In genomic region chr3:50442341-50443292, GRCm38 (mm10) we compare ENCODE assay signal across 8 mouse cellular contexts. TPM values are rescaled to one million over a fixed set of nuclear protein-coding genes. Genes with fewer than 3 reads are reported as not detected.
A peak's percentile ranks its signal among the peaks of the same experiment; 100 is the strongest.
DNase-seq lines count a peak whose midpoint lies in the region; ATAC-seq lines count a peak whose summit lies in the region.

No protein-coding gene starts in this region.

- ATAC-seq in lung, embryonic 15.5 days (ENCODE audit: borderline replicate concordance, extremely low read depth, low FRiP score, low TSS enrichment), result no peak
- ATAC-seq in embryonic facial prominence, embryonic 14.5 days (ENCODE audit: low read depth), result peak; percentile 31
- ATAC-seq in intestine, embryonic 15.5 days, result peak; percentile 42; the same call in 1 of the 2 replicates
- ATAC-seq in neural tube, embryonic 12.5 days (ENCODE audit: low FRiP score, low read depth), result 0 out of 2 replicates have a peak, but pooled peaks have one; percentile 17
- ATAC-seq in frontal cortex, adult (ENCODE audit: low TSS enrichment), result no peak

- DNase-seq in lung, postnatal 10 days, result no peak
- DNase-seq in embryonic facial prominence, embryonic 14.5 days (ENCODE audit: low spot score), result peak; percentile 16
- no peak for DNase-seq in natural killer cell, adult 2 months (ENCODE audit: low spot score in 2 of 2)
- no peak for DNase-seq in gastrocnemius, adult 8-10 months (ENCODE audit: low spot score in 2 of 2)

- H3K4me3 ChIP-seq in lung, embryonic 15.5 days, result no peak overlapping the region; the same call in 1 of the 2 replicates
- H3K4me3 ChIP-seq in embryonic facial prominence, embryonic 14.5 days (ENCODE audit: low read depth, low read length), result peak overlapping the region; percentile 39
- H3K4me3 ChIP-seq in intestine, embryonic 15.5 days (replicated peaks), result 0 out of 2 replicates have a peak overlapping the region, but pooled peaks have one; percentile 29
- no peak overlapping the region for H3K4me3 ChIP-seq in neural tube, embryonic 12.5 days

- no peak overlapping the region for H3K9ac ChIP-seq in lung, embryonic 15.5 days
- peak overlapping the region; percentile 47; the same call in 1 of the 2 replicates for H3K9ac ChIP-seq in embryonic facial prominence, embryonic 14.5 days (ENCODE audit: low read depth, low read length)
- H3K9ac ChIP-seq in intestine, embryonic 15.5 days, result no peak overlapping the region
- no peak overlapping the region for H3K9ac ChIP-seq in neural tube, embryonic 12.5 days

- 69% methylated on average over 19 of the region's 19 CpGs for WGBS in lung, embryonic 15.5 days
- 51% methylated on average over 19 of the region's 19 CpGs for WGBS in embryonic facial prominence, embryonic 14.5 days
- WGBS in intestine, embryonic 15.5 days, result 77% methylated on average over 19 of the region's 19 CpGs
- 75% methylated on average over 19 of the region's 19 CpGs for WGBS in neural tube, embryonic 12.5 days

- peaks cover 6% of the 10 kb centered on the region; the same call in 1 of the 2 replicates for H3K4me1 ChIP-seq in lung, embryonic 15.5 days
- 0 out of 2 replicates have a peak, but pooled peaks cover 8% of the 10 kb centered on the region for H3K4me1 ChIP-seq in embryonic facial prominence, embryonic 14.5 days (ENCODE audit: control insufficient read depth, insufficient read depth, low read length)
- peaks cover 2% of the 10 kb centered on the region; the same call in 1 of the 2 replicates for H3K4me1 ChIP-seq in intestine, embryonic 15.5 days (replicated peaks)
- peaks cover 6% of the 10 kb centered on the region; the same call in 1 of the 2 replicates for H3K4me1 ChIP-seq in neural tube, embryonic 12.5 days

- H3K9me3 ChIP-seq in lung, embryonic 15.5 days, result no peaks in the 10 kb centered on the region
- H3K9me3 ChIP-seq in embryonic facial prominence, embryonic 14.5 days (ENCODE audit: control insufficient read depth, low read length), result no peaks in the 10 kb centered on the region
- no peaks in the 10 kb centered on the region for H3K9me3 ChIP-seq in intestine, embryonic 15.5 days
- no peaks in the 10 kb centered on the region for H3K9me3 ChIP-seq in neural tube, embryonic 12.5 days

- no peaks in the 10 kb centered on the region for H3K36me3 ChIP-seq in lung, embryonic 15.5 days
- no peaks in the 10 kb centered on the region for H3K36me3 ChIP-seq in embryonic facial prominence, embryonic 14.5 days (ENCODE audit: control insufficient read depth, insufficient read depth, low read length)
- H3K36me3 ChIP-seq in intestine, embryonic 15.5 days, result no peaks in the 10 kb centered on the region
- H3K36me3 ChIP-seq in neural tube, embryonic 12.5 days, result no peaks in the 10 kb centered on the region

- H3K4me2 ChIP-seq in lung, embryonic 15.5 days, result peak overlapping the region; percentile 66
- H3K4me2 ChIP-seq in embryonic facial prominence, embryonic 14.5 days (ENCODE audit: low read depth, low read length), result peak overlapping the region; percentile 81
- peak overlapping the region; percentile 79 for H3K4me2 ChIP-seq in intestine, embryonic 15.5 days (replicated peaks)
- H3K4me2 ChIP-seq in neural tube, embryonic 12.5 days (replicated peaks), result peak overlapping the region; percentile 62

- no peaks in the 10 kb centered on the region for H3K27me3 ChIP-seq in lung, embryonic 15.5 days
- H3K27me3 ChIP-seq in embryonic facial prominence, embryonic 14.5 days (replicated peaks; ENCODE audit: control insufficient read depth, insufficient read depth, low read length), result no peaks in the 10 kb centered on the region
- no peaks in the 10 kb centered on the region for H3K27me3 ChIP-seq in intestine, embryonic 15.5 days (replicated peaks)
- no peaks in the 10 kb centered on the region for H3K27me3 ChIP-seq in neural tube, embryonic 12.5 days (replicated peaks)

- H3K27ac ChIP-seq in lung, embryonic 15.5 days, result no peak overlapping the region
- no peak overlapping the region for H3K27ac ChIP-seq in embryonic facial prominence, embryonic 14.5 days (replicated peaks; ENCODE audit: low read depth, low read length)
- no peak overlapping the region for H3K27ac ChIP-seq in intestine, embryonic 15.5 days
- no peak overlapping the region for H3K27ac ChIP-seq in neural tube, embryonic 12.5 days

RNA-seq across cellular contexts. Expression of gene Slc7a11, which starts 0.8 kb away (rescaled TPM):
- polyA plus RNA-seq in lung, embryonic 15.5 days (2015; fragmentation: Nextera tagmentation; extraction: Ambion mirVana), result 0.15 and 0.26 TPM in 2 replicates
- polyA plus RNA-seq in embryonic facial prominence, embryonic 14.5 days (2014; fragmentation: Nextera tagmentation; extraction: Ambion mirVana), result 2.5 and 2.7 TPM in 2 replicates
- 0.14 and 0.27 TPM in 2 replicates for polyA plus RNA-seq in intestine, embryonic 15.5 days (2015; fragmentation: Nextera tagmentation; extraction: Ambion mirVana)
- polyA plus RNA-seq in neural tube, embryonic 12.5 days (2016; fragmentation: Nextera tagmentation; extraction: Ambion mirVana), result 3.3 and 3.9 TPM in 2 replicates
- under 1 TPM in 3 of 4 experiments, not detected in 1; 0.05 to 0.12 (median 0.09) TPM for total RNA-seq in gastrocnemius, adult 8-10 months (2022)

Comparison
In these comparisons a context has a peak if more than half of its experiments do, and no peak if none do; other contexts are left out.
1. ATAC-seq: peak in embryonic facial prominence, embryonic 14.5 days (single experiment), intestine, embryonic 15.5 days (single experiment) and neural tube, embryonic 12.5 days (single experiment); none in lung, embryonic 15.5 days (single experiment) and frontal cortex, adult (single experiment).
2. H3K4me3 ChIP-seq: peak in embryonic facial prominence, embryonic 14.5 days (single experiment) and intestine, embryonic 15.5 days (single experiment); none in lung, embryonic 15.5 days (single experiment) and neural tube, embryonic 12.5 days (single experiment).
3. Peak in every context shown above with its lines, with median percentiles within 50 percentile points of each other: H3K4me2 ChIP-seq.